Mouse (Mus musculus) brain, embryonic 14.5 days (tissue): Measurements from ENCODE around the gene Cpe.

Experiments
- CTCF ChIP-seq: fragments of 200-500 bp; IDR thresholded peaks from 2 replicates; pipeline ENCODE4 v1.5.1; 2012; ENCODE audit warnings: inconsistent platforms, mild to moderate bottlenecking, moderate library complexity, borderline replicate concordance; ENCODE audit not compliant: insufficient read depth, insufficient read length; ENCODE audit errors: extremely low read depth
- POLR2A ChIP-seq: fragments of 200-500 bp; IDR thresholded peaks from 2 replicates; pipeline ENCODE4 v1.6.1; 2012; ENCODE audit warnings: mild to moderate bottlenecking, inconsistent platforms, borderline replicate concordance; ENCODE audit not compliant: poor library complexity, insufficient read depth, insufficient read length, severe bottlenecking; ENCODE audit errors: extremely low read depth

GRCm38 (mm10) chr8:64613663-64614062 is 79.2 kb downstream of the Cpe start:
- TF ChIP-seq CTCF (no peak), POLR2A (no peak)
